Mouse (Mus musculus) spleen, adult 2 months (tissue): ENCODE results near the gene Dnah8.

ENCODE experiments used
- CTCF ChIP-seq: fragments of 200-500 bp; IDR thresholded peaks from 2 replicates; pipeline ENCODE4 v1.5.1; 2011; ENCODE audit warnings: mild to moderate bottlenecking, inconsistent platforms; ENCODE audit not compliant: insufficient read depth, insufficient read length, insufficient replicate concordance; ENCODE audit errors: extremely low read depth
- POLR2A ChIP-seq: fragments of 200-500 bp; IDR thresholded peaks from 2 replicates; pipeline ENCODE4 v1.6.1; 2011; ENCODE audit warnings: low read depth, low read length, inconsistent platforms

DNA sequence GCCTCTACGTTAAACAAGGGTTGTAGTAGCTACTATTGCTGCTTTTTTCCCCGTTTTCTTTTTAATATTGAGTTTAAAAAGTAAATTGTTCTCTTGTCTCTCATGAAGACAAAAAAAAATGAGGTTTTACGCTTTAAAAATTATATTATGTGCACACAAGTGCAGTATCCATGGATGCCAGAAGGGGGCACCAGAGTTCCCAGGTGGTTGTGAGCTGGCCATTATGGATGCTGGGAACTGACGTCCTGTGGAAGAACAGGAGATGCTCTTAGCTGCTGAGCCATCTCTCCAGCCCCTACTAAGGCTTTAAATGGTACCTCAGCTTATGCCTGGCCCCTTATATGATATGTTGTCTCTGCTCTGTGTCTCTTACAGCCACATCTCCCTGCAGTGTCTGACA lies 103.6 kb downstream of the Dnah8 start:
- no peak for TF ChIP-seq CTCF
- no peak for TF ChIP-seq POLR2A
